Mouse (Mus musculus) liver (tissue): Measurements from ENCODE around the gene Gadd45b.

Experiments
- DNase-seq: peaks from one replicate; pipeline ENCODE4 v3.0.0-alpha.2; 2020; ENCODE audit warnings: mixed read lengths

Gene Gadd45b

GRCm38 (mm10) chr10:80929299-80930226 lies at the start of gene Gadd45b:
Gadd45b (plus strand) TSS chr10:80930073.
- DNase-seq, result peak; percentile 98

GRCm38 (mm10) chr10:80880131-80880641 lies 49.7 kb upstream of the Gadd45b start:
- DNase-seq, result peak; percentile 88

- DNase-seq, result no peak
Measured at GRCm38 (mm10) chr10:80880901-80881300, 49.0 kb upstream of the Gadd45b start.

- peak; percentile 88 for DNase-seq
Measured at GRCm38 (mm10) chr10:80881301-80881700, 48.6 kb upstream of the Gadd45b start.

GRCm38 (mm10) chr10:80887181-80887580 lies 42.7 kb upstream of the Gadd45b start:
- DNase-seq, result no peak

GRCm38 (mm10) chr10:80895100-80895499 lies 34.8 kb upstream of the Gadd45b start:
- no peak for DNase-seq

GRCm38 (mm10) chr10:80895697-80896096 lies 34.2 kb upstream of the Gadd45b start:
- DNase-seq, result no peak

- no peak for DNase-seq
Measured at GRCm38 (mm10) chr10:80896581-80897485, 33.0 kb upstream of the Gadd45b start.

- DNase-seq, result peak; percentile 37
Measured at GRCm38 (mm10) chr10:80897861-80898510, 31.9 kb upstream of the Gadd45b start.

GRCm38 (mm10) chr10:80899074-80899473 lies 30.8 kb upstream of the Gadd45b start:
- no peak for DNase-seq

GRCm38 (mm10) chr10:80899591-80900317 lies 30.1 kb upstream of the Gadd45b start:
- DNase-seq, result no peak

GRCm38 (mm10) chr10:80900318-80901247 lies 29.3 kb upstream of the Gadd45b start, which contains the start of gene Timm13:
Timm13 (minus strand) TSS chr10:80900969.
- peak; percentile 98 for DNase-seq

GRCm38 (mm10) chr10:80901409-80902272 lies 28.2 kb upstream of the Gadd45b start:
- DNase-seq, result no peak

GRCm38 (mm10) chr10:80902273-80902940 lies 27.5 kb upstream of the Gadd45b start:
- DNase-seq, result no peak

- no peak for DNase-seq
Measured at GRCm38 (mm10) chr10:80903282-80903681, 26.6 kb upstream of the Gadd45b start.

GRCm38 (mm10) chr10:80904004-80904693 lies 25.7 kb upstream of the Gadd45b start:
- DNase-seq, result no peak

- DNase-seq, result no peak
Measured at GRCm38 (mm10) chr10:80904709-80905108, 25.2 kb upstream of the Gadd45b start.
